Comparison of ENCODE assay signal across 10 mouse cellular contexts in genomic region chr7:65357538-65357937, GRCm38 (mm10).
DNase-seq lines count a peak whose midpoint lies in the region; ATAC-seq lines count a peak whose summit lies in the region.
"Had no signal": no experiment of that assay in that cellular context is flagged by ENCODE, and none has a peak within 500 bp of the region (broad histone marks: within the 10 kb centered on the region; RNA-seq: fewer than 3 reads in every experiment).

No protein-coding gene starts in this region.

- ATAC-seq in hindbrain, embryonic 14.5 days (ENCODE audit: low FRiP score) = peak; percentile 60; the same call in 1 of the 2 replicates
- no peak for ATAC-seq in hindbrain, embryonic 11.5 days (ENCODE audit: low FRiP score)
- ATAC-seq in heart, embryonic 11.5 days (replicated peaks; ENCODE audit: insufficient number of reproducible peaks, low FRiP score, low TSS enrichment) = no peak
- ATAC-seq in monocyte, adult 5-6 weeks (replicated peaks; ENCODE audit: insufficient number of reproducible peaks, low FRiP score, low TSS enrichment, poor library complexity, severe bottlenecking) = no peak
- no peak for ATAC-seq in erythroid progenitor cell, adult 5-6 weeks (replicated peaks; ENCODE audit: low FRiP score, poor library complexity, severe bottlenecking)

- DNase-seq in hindbrain, embryonic 14.5 days (ENCODE audit: low spot score) = peak; percentile 57
- DNase-seq in hindbrain, embryonic 11.5 days (ENCODE audit: low spot score) = no peak
- DNase-seq in brain, adult 2 months (ENCODE audit: low read depth, low spot score) = peak; percentile 91
- DNase-seq in layer of hippocampus, adult 11-12 months (ENCODE audit: low spot score) = peak; percentile 81
- peak; percentile 64 for DNase-seq in lung, postnatal 25 days (ENCODE audit: low spot score)

- H3K9ac ChIP-seq in hindbrain, embryonic 14.5 days = no peak overlapping the region
- no peak overlapping the region for H3K9ac ChIP-seq in hindbrain, embryonic 11.5 days (ENCODE audit: low read depth, low read length)
- H3K9ac ChIP-seq in heart, embryonic 11.5 days (ENCODE audit: low read depth, low read length) = 0 out of 2 replicates have a peak overlapping the region, but pooled peaks have one; percentile 5

- H3K27me3 ChIP-seq in hindbrain, embryonic 14.5 days (ENCODE audit: control insufficient read depth, insufficient read depth, low read length) = no peaks in the 10 kb centered on the region
- H3K27me3 ChIP-seq in hindbrain, embryonic 11.5 days (ENCODE audit: control insufficient read depth, insufficient read depth, low read length) = no peaks in the 10 kb centered on the region
- no peaks in the 10 kb centered on the region for H3K27me3 ChIP-seq in heart, embryonic 11.5 days (ENCODE audit: control insufficient read depth, insufficient read depth, low read length)
- H3K27me3 ChIP-seq: megakaryocyte, embryonic 14.5 days had no signal

- no peaks in the 10 kb centered on the region for H3K9me3 ChIP-seq in hindbrain, embryonic 14.5 days (ENCODE audit: control insufficient read depth, low read length)
- H3K9me3 ChIP-seq in hindbrain, embryonic 11.5 days (ENCODE audit: control insufficient read depth, low read length) = no peaks in the 10 kb centered on the region
- no peaks in the 10 kb centered on the region for H3K9me3 ChIP-seq in heart, embryonic 11.5 days (replicated peaks; ENCODE audit: control insufficient read depth, low read length)
- H3K9me3 ChIP-seq: megakaryocyte, embryonic 14.5 days had no signal

- H3K27ac ChIP-seq in hindbrain, embryonic 14.5 days = peak overlapping the region; percentile 33; the same call in 1 of the 2 replicates
- H3K27ac ChIP-seq in hindbrain, embryonic 11.5 days (ENCODE audit: low read depth, low read length) = no peak overlapping the region
- peak overlapping the region; percentile 41; the same call in 1 of the 2 replicates for H3K27ac ChIP-seq in heart, embryonic 11.5 days (ENCODE audit: low read depth, low read length)

- H3K4me2 ChIP-seq in hindbrain, embryonic 14.5 days (replicated peaks) = no peak overlapping the region
- H3K4me2 ChIP-seq in hindbrain, embryonic 11.5 days (replicated peaks; ENCODE audit: low read depth, low read length) = no peak overlapping the region
- H3K4me2 ChIP-seq in heart, embryonic 11.5 days = no peak overlapping the region

- H3K36me3 ChIP-seq in hindbrain, embryonic 14.5 days (replicated peaks; ENCODE audit: control insufficient read depth, insufficient read depth) = no peaks in the 10 kb centered on the region
- no peaks in the 10 kb centered on the region for H3K36me3 ChIP-seq in hindbrain, embryonic 11.5 days (ENCODE audit: control insufficient read depth, insufficient read depth, low read length)
- H3K36me3 ChIP-seq in heart, embryonic 11.5 days (ENCODE audit: control insufficient read depth, insufficient read depth, low read length) = no peaks in the 10 kb centered on the region

- H3K4me1 ChIP-seq in hindbrain, embryonic 14.5 days (replicated peaks; ENCODE audit: control insufficient read depth, insufficient read depth, low read length) = 0 out of 2 replicates have a peak, but pooled peaks cover 6% of the 10 kb centered on the region
- no peaks in the 10 kb centered on the region for H3K4me1 ChIP-seq in hindbrain, embryonic 11.5 days (replicated peaks; ENCODE audit: control insufficient read depth, insufficient read depth, low read length)
- H3K4me1 ChIP-seq in heart, embryonic 11.5 days (ENCODE audit: control insufficient read depth, insufficient read depth, low read length) = peaks cover 31% of the 10 kb centered on the region

- no peak overlapping the region for H3K4me3 ChIP-seq in hindbrain, embryonic 14.5 days (replicated peaks; ENCODE audit: low read length)
- H3K4me3 ChIP-seq in hindbrain, embryonic 11.5 days (ENCODE audit: low read depth, low read length) = no peak overlapping the region
- no peak overlapping the region for H3K4me3 ChIP-seq in heart, embryonic 11.5 days (ENCODE audit: low read depth, low read length)
- H3K4me3 ChIP-seq: erythroblast, embryonic 14.5 days; megakaryocyte, embryonic 14.5 days had no signal

- 28% methylated on average over 1 of the region's 1 CpGs for WGBS in hindbrain, embryonic 14.5 days
- WGBS in hindbrain, embryonic 11.5 days = 75% methylated on average over 1 of the region's 1 CpGs
- WGBS in heart, embryonic 11.5 days (ENCODE audit: insufficient replicate concordance) = 18% methylated on average over 1 of the region's 1 CpGs
